Mouse (Mus musculus) cortical plate, adult 2 months (tissue): ENCODE results near the gene Irak2.

Experiments used
- CTCF ChIP-seq: fragments of 200-500 bp; IDR thresholded peaks from 2 replicates; pipeline ENCODE4 v1.5.1; 2011; ENCODE audit warnings: mild to moderate bottlenecking, control low read depth, low read length; ENCODE audit not compliant: insufficient read depth; ENCODE audit errors: extremely low read depth
- POLR2A ChIP-seq: fragments of 200-500 bp; IDR thresholded peaks from 2 replicates; pipeline ENCODE4 v1.6.1; 2011; ENCODE audit warnings: mild to moderate bottlenecking, low read length, control low read depth; ENCODE audit not compliant: insufficient read depth; ENCODE audit errors: extremely low read depth

DNA sequence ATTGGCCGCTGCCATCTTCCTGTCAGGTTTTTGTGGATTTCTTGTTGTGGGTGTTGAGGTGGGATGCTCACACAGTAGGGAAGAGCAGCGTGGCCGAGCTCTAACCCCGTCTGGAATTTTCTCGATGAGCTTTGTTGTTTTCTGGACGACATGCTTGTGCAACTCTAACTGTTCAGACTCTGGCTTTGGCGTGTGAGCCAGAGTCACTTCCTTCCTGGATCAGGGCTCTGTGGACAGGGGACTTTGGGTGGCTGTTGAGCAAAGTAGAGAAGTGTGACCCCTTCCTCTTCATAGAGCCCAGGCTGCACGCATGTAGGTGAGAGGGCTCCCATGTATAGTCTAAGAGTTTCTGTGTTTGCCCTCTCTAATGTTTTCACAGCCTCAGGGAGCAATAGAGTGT, 15.8 kb downstream of the Irak2 start:
- TF ChIP-seq CTCF, result no peak
- TF ChIP-seq POLR2A, result no peak
